Mouse (Mus musculus) embryonic facial prominence, embryonic 11.5 days (tissue): ENCODE data around the gene Sv2a. TPM values are rescaled to one million over a fixed set of nuclear protein-coding genes. Genes with fewer than 3 reads are reported as not detected.

Source experiments
- ATAC-seq: fragments of 200-750 bp; cut with Nextera tagmentation; replicated peaks from 2 replicates; pipeline ENCODE4 v1.8.0; 2017; ENCODE audit warnings: low read depth; ENCODE audit not compliant: insufficient number of reproducible peaks, low FRiP score, low TSS enrichment
- DNase-seq: peaks from one replicate; pipeline ENCODE4 v3.0.0-alpha.2; 2015; ENCODE audit warnings: low spot score
- H3K27ac ChIP-seq: fragments of 300-500 bp; sonication (generic); replicated peaks from 2 replicates; pipeline ENCODE4 v1.5.1; 2014; ENCODE audit warnings: mild to moderate bottlenecking, low read depth, low read length, control low read depth
- H3K27me3 ChIP-seq: fragments of 300-500 bp; sonication (generic); 2 replicates; pipeline ENCODE4 v1.6.1; 2014; ENCODE audit warnings: mild to moderate bottlenecking, low read length, moderate library complexity, mixed read lengths; ENCODE audit not compliant: control insufficient read depth, insufficient read depth
- H3K36me3 ChIP-seq: fragments of 300-500 bp; sonication (generic); replicated peaks from 2 replicates; pipeline ENCODE4 v1.6.1; 2014; ENCODE audit warnings: low read depth, mild to moderate bottlenecking, low read length, moderate library complexity, mixed read lengths; ENCODE audit not compliant: control insufficient read depth, insufficient read depth
- H3K4me1 ChIP-seq: fragments of 300-500 bp; sonication (generic); 2 replicates; pipeline ENCODE4 v1.6.1; 2014; ENCODE audit warnings: low read length, mixed read lengths; ENCODE audit not compliant: control insufficient read depth, insufficient read depth
- H3K4me2 ChIP-seq: fragments of 300-500 bp; sonication (generic); 2 replicates; pipeline ENCODE4 v1.6.1; 2014; ENCODE audit warnings: low read depth, mild to moderate bottlenecking, control low read depth, low read length, moderate library complexity
- H3K4me3 ChIP-seq: fragments of 300-500 bp; sonication (generic); 2 replicates; pipeline ENCODE4 v1.5.1; 2014; ENCODE audit warnings: low read depth, low read length, control low read depth
- H3K9ac ChIP-seq: fragments of 300-500 bp; sonication (generic); replicated peaks from 2 replicates; pipeline ENCODE4 v1.6.1; 2014; ENCODE audit warnings: mild to moderate bottlenecking, control low read depth, low read length
- H3K9me3 ChIP-seq: fragments of 300-500 bp; sonication (generic); replicated peaks from 2 replicates; pipeline ENCODE4 v1.6.1; 2016; ENCODE audit warnings: mild to moderate bottlenecking, low read length, inconsistent platforms, mixed read lengths; ENCODE audit not compliant: control insufficient read depth
- WGBS: fragments of 180-500 bp; shearing (Covaris S2); extraction: QIAGEN DNeasy Blood & Tissue Kit; methylation state at CpG from one replicate; pipeline ENCODE4 v1.1.7; 2014; 5-methylcytosine and 5-hydroxymethylcytosine counted together
- polyA plus RNA-seq: library from polyadenylated mRNA; unstranded; fragments of >200 nt; fragmentation: Nextera tagmentation; extraction: Ambion mirVana; gene quantifications from 2 replicates; pipeline ENCODE4 v1.2.1, GENCODE M21; 2014

Gene Sv2a
- polyA plus RNA-seq, 1 experiment from 2014 or later: 4.3 TPM

DNA sequence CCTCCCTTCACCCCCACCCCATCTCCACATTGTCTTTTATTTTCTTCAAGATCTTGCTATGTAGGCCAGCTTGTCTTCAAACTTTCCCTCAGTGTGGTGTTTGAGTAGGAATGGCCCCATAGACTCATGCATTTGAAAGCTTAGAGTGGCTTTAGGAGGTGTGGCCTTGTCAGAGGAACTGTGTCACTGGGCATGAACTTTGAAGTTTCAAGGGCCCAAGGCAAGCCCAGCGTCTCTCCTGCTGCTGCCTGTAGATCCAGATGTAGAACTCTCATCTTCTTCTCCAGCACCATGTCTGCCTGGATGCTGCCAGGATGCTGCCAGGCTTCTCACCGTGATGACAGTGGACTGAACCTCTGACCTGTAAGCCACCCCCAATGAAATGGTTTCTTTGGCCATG is 47.9 kb downstream of the Sv2a start:
- Histone ChIP-seq H3K9ac (no peak overlapping the region), H3K4me1 (no peaks in the 10 kb centered on the region), H3K36me3 (no peaks in the 10 kb centered on the region), H3K4me3 (no peak overlapping the region), H3K9me3 (no peaks in the 10 kb centered on the region), H3K4me2 (no peak overlapping the region), H3K27ac (no peak overlapping the region), H3K27me3 (no peaks in the 10 kb centered on the region)
- WGBS: 70% methylated on average over 2 of the region's 2 CpGs
- no peak for DNase-seq
- ATAC-seq: no peak

DNA sequence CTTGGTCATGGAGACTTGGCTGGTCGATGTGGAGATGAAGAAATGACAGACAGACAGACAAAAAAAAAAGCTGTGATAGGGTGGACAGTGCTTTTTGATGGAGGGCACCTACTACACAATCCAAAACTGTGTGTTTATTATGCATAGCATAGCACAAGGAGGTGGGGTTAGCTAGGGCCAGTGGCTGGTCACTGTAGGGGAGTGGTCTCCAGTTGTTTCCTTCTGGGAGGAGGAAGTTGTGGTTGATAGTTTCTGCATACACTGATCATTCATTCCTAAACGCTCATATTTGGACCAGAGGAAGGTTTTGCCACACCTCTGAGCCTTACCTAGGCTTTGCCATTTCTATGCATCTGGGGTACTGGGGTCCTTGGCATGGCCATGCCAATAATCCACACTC is 49.5 kb downstream of the Sv2a start:
- DNase-seq (no peak), ATAC-seq (no peak)
- H3K4me2 ChIP-seq: no peak overlapping the region
- no peaks in the 10 kb centered on the region for H3K36me3 ChIP-seq
- H3K27me3 ChIP-seq: no peaks in the 10 kb centered on the region
- WGBS: 78% methylated on average over 2 of the region's 2 CpGs
- no peak overlapping the region for H3K9ac ChIP-seq
- no peaks in the 10 kb centered on the region for H3K9me3 ChIP-seq
- H3K4me1 ChIP-seq: no peaks in the 10 kb centered on the region
- no peak overlapping the region for H3K27ac ChIP-seq
- H3K4me3 ChIP-seq: no peak overlapping the region

DNA sequence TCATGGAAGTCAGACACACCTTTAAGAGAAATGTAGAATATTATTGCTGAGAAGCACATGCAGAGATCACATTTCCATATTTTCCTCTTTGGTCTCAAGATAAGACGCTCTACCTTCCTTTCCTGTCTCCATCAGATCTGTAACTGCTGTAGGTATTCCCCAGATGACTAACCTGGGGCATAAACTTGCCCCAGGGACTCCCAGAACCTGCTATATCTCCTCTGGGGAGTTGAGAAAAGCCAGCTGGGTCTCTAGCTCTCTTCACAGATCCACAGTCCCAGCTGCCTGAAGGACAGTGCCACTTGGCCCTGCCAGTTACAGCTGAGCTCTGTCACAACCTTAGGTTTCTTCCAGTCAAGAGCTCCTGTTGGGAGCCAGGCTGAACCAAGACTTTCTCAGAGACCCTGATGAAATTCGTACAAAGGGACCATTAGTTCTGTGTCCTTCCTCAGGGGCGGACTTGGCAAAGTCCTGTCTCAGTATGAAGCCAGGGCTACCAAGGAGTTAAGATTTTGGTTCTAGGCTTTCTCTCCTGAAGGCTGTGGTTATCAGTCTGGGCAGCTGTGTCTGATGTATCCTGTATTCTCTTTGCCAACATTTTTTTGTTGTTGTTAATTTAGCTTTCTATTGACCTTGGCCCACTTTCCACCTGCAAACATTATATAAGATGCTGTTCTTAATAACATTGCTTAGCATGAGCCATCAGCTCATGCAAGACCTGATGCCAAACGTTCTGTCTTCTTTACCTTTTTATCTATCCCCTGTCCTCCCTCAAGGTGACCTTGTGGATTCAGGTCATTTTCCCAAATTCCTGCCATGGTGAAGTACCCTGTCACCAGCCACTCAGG is 50.2 kb downstream of the Sv2a start:
- ATAC-seq (no peak), DNase-seq (no peak)
- H3K4me3 ChIP-seq: no peak overlapping the region
- H3K4me2 ChIP-seq: no peak overlapping the region
- H3K4me1 ChIP-seq: no peaks in the 10 kb centered on the region
- no peaks in the 10 kb centered on the region for H3K36me3 ChIP-seq
- H3K27me3 ChIP-seq: no peaks in the 10 kb centered on the region
- no peaks in the 10 kb centered on the region for H3K9me3 ChIP-seq
- no peak overlapping the region for H3K27ac ChIP-seq
- 76% methylated on average over 4 of the region's 4 CpGs for WGBS
- H3K9ac ChIP-seq: no peak overlapping the region

DNA sequence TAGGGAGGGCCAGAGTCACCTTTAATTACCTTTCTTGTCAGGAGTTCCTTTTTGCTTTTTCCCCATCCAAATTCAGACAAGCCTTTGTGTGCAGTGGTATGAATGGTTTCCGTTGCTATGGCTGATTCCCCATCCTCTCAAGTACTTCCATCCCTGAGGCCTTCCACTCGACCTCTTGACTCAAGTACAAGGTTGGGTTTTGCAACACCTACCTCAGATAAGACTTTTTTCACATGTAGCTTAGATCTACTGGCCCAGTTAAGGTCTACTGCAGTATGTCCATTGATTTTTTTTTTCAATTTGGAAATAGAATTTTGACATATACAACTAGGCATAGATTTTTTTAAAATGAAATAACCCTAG is 50.8 kb downstream of the Sv2a start:
- ATAC-seq (no peak), DNase-seq (no peak)
- H3K4me1 ChIP-seq: no peaks in the 10 kb centered on the region
- no peak overlapping the region for H3K4me2 ChIP-seq
- no peaks in the 10 kb centered on the region for H3K9me3 ChIP-seq
- no peak overlapping the region for H3K27ac ChIP-seq
- no peaks in the 10 kb centered on the region for H3K36me3 ChIP-seq
- H3K27me3 ChIP-seq: no peaks in the 10 kb centered on the region
- H3K9ac ChIP-seq: no peak overlapping the region
- WGBS: 55% methylated on average over 2 of the region's 2 CpGs
- no peak overlapping the region for H3K4me3 ChIP-seq

DNA sequence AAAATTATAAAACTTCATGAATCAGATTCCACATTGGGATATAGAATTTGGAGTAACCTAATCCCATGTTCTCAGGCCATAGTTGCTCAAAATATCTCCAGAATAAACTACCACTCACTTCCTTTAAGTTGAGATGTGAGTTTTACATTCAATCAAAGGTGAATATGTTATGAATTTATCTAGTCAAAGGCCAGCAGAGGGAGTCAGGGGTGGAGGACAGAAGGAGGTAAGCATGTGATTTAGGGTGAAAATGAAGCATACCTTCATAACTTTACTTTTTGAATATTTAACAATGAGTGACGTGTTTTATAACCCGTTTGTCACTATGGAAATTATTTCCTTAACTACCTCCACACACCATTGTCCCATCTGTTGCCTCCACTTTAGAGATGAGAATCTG is 54.0 kb downstream of the Sv2a start:
- no peak overlapping the region for H3K9ac ChIP-seq
- 94% methylated on average over 2 of the region's 2 CpGs for WGBS
- no peaks in the 10 kb centered on the region for H3K27me3 ChIP-seq
- H3K4me1 ChIP-seq: no peaks in the 10 kb centered on the region
- H3K27ac ChIP-seq: no peak overlapping the region
- no peaks in the 10 kb centered on the region for H3K36me3 ChIP-seq
- H3K4me3 ChIP-seq: no peak overlapping the region
- H3K4me2 ChIP-seq: no peak overlapping the region
- H3K9me3 ChIP-seq: no peaks in the 10 kb centered on the region
- no peak for ATAC-seq
- no peak for DNase-seq

DNA sequence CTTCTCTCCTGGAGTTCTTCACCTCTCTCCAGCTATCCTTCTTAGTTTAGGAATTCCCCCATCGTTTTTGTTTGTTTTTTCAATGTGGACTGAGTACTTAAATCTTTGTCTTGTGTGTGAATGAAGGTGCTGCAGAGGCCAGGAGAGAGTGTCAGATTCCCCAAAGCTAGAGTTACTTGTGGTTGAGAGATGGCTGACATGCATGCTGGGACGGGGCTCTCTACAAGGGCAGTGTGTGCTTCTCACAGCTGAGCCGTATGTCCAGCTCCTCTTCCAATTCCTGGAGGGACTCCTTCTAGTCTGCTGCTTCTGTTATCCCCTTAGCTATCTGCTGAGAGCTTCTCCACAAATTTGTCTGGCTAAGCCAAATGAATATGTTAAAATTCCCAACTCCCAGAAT is 54.9 kb downstream of the Sv2a start:
- Histone ChIP-seq H3K9ac (no peak overlapping the region), H3K9me3 (no peaks in the 10 kb centered on the region), H3K4me3 (no peak overlapping the region), H3K4me2 (no peak overlapping the region), H3K36me3 (no peaks in the 10 kb centered on the region), H3K27me3 (no peaks in the 10 kb centered on the region), H3K27ac (no peak overlapping the region), H3K4me1 (no peaks in the 10 kb centered on the region)
- 59% methylated on average over 3 of the region's 3 CpGs for WGBS
- no peak for ATAC-seq
- no peak for DNase-seq

DNA sequence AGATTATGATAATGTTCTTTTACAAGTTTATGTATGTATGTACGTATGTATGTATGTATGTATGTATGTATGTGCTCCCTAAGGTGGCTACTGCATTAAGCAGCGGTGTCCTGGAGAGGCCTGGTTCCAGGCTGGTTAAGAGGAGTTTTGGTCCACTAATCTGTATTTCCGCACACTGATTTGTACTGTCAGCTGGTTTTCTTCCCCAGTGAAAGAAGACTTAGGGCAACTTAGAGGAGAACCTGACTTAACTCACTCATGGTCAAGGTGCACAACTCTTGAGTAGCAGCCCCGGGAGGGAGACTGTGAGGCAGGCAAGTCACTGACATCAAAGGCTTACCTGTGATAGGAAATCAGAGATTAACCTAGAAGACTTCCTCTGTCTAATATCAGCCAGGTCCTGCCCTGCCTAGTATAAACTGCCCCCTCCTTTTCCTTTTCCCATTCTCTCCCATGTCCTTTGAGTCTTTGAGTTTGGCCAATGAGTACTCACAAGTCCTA is 55.9 kb downstream of the Sv2a start:
- Histone ChIP-seq H3K4me3 (peak overlapping the region; percentile 49), H3K9ac (no peak overlapping the region; the same call in 1 of the 2 replicates), H3K9me3 (no peaks in the 10 kb centered on the region), H3K27me3 (no peaks in the 10 kb centered on the region), H3K36me3 (no peaks in the 10 kb centered on the region), H3K4me2 (peak overlapping the region; percentile 56), H3K27ac (no peak overlapping the region), H3K4me1 (no peaks in the 10 kb centered on the region)
- no peak for ATAC-seq
- no peak for DNase-seq
- 83% methylated on average over 4 of the region's 4 CpGs for WGBS

DNA sequence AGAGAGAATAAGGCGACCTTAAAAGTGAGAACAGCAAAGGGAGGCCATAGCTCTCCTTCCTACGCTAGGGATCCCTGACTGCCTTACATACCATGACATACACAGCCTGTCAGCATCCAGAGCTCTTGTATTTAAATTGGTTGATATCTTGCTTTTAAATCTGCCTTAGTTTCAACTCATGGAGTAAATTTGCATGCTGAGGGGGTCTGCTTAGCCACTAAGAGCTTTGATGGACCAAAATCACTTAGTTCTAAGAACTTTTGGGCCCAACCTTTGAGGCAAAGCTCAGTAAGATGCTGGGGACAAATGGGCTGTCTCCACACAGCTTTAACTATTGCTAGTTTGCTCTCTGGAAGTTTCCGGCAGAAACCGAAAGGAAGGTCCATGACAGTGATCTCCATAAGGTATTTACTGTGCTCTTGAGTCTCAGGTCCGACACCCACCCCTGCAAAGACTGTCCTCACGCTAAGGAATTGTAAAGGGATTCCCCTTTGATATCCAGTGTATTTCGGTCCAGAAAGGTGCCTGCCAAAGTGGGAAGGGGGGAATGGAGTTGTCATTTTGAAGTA is 56.5 kb downstream of the Sv2a start:
- Histone ChIP-seq H3K4me1 (no peaks in the 10 kb centered on the region), H3K36me3 (no peaks in the 10 kb centered on the region), H3K9me3 (no peaks in the 10 kb centered on the region), H3K9ac (peak overlapping the region; percentile 81), H3K27me3 (no peaks in the 10 kb centered on the region), H3K4me2 (peak overlapping the region; percentile 56), H3K4me3 (peak overlapping the region; percentile 49), H3K27ac (peak overlapping the region; percentile 88)
- ATAC-seq (no peak), DNase-seq (peak; percentile 57)
- 28% methylated on average over 7 of the region's 7 CpGs for WGBS
